Mouse (Mus musculus): ENCODE results near the gene H2al2a.
"Not testable (repeated sequence)": the region's sequence is repeated elsewhere in the genome, so short reads cannot be mapped to it uniquely, and the experiment has no call there.

Gene H2al2a

DNA sequence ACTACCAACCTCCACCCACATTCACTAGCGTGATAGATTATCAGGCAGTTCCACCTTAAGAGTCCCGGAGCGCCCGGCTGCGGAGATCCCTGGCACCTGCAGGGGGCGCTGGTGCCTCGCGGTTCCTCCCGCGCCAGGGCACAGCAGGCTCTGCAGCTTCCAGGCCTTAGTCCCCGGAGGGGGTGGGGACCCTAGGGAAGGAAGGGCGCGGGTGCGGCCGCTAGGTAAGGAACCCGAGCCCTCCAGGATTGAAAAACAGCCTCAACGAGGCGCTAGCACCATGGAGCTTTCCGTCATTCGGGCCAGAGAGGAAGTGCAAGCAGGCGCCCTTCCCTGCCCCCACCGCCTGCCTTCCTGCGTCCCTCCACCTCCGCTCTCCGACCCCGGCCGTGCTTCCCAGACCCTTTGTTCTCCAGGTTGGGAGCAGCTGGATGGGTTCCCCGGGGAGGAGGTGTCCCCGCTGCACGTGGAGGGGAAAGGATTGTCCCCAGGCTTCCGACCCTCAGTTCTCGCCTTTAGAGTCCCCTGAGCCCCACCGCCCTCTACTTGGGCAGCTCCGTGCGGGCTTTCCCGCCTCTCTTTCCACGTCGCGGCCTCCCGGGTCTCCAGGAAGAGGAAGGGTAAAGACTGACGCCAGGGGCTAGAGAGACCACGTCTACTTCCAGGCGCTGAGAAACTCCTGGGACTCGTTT is 30.8 kb upstream of the H2al2a start:
- peak; percentile 94 for DNase-seq (ENCODE audit: low spot score)

DNA sequence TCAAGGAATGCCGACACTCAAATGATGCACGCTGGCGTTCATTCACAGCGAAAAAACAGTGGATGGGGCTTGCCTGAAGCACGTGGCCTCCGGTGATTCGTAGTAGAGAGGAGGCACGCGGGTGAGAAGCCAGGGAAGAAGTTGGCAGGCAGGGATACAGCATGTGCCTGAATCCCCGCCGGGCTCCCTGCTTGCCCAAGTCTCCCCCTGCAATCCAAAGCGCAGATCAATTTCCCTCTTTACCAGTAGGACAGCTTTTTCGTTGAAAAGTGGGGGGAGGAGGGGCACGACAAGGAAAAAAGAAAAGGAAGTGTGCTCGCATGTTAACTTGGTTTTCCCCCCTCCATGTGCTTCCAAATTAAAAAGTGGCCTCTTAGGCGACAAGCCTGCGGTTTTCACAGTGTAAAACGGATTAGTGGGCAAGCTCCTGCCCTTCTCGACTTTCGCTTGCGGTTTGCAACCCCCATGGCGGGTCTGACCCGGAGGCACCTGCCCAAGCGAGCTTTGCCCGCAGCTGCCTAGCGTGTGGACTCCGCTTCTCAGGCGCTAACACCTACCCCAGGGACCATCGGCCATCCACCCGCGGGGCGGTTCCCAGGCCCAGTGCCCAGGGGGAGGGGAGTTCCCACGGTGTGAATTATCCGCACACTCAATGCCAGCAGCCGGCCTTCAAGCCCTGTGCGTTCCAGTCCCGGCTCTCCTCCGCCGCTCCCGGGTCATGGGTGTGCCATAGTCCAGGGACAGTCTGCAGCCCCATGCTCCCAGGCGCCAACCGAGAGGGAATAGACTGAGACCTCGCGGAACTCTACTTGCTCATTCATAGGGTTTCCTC is 29.6 kb upstream of the H2al2a start:
- DNase-seq (ENCODE audit: low spot score): peak; percentile 42

DNA sequence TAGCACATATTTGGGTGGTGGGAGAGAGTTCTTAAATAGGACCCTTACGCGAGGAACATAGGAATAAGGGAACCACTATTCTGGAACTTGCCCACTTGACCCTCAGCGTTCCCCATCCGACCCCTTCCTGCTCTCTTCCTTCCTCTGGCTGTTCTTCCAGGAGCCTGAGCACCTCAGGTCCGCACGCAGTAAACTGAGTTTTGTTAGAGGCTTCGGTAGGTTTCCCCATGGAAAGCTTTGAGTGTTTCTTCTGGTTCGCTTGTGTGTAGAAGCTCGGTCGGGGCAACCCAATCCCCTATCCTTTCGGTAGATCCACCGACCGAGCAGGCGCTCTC is 29.0 kb upstream of the H2al2a start:
- no peak for DNase-seq (ENCODE audit: low spot score)

DNA sequence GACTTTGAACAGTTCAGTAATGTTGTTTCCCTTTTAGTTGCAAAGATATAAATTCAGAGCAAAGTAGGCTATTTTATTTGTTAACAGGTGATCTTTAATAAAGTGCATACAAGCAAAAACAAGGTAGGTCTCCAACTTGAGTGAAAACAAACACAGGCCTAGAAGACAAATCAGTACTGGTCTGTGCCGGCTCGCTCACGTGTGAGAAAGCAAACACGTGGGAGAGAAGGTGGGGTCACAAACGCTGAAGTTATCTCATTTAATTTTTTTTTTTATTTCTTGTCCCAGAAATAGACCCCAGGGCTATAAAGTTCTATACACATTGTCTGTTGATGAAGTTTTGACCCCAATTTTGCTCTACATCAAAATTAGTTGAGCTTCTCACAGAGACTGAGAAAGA is 28.4 kb upstream of the H2al2a start:
- no peak for DNase-seq (ENCODE audit: low spot score)

DNA sequence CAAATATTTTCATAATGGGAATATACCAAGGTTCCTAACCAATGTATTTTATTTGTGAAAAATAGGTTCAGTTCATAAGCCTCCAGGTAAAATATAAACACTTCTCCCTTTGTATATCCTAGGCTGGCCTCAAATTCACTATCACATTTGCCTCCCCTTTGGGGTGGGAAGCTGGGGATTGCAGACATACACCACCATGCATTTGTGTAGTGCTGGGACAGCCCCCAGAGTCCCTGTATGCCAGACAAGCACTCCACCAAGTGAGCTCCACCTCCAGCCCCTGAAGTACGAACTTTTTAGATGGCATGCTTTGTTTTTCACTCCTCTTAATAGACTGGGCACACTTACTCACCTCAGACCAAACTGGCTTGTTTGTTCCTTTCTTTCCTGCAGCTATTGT is 26.1 kb upstream of the H2al2a start:
- DNase-seq (ENCODE audit: low spot score): no peak

DNA sequence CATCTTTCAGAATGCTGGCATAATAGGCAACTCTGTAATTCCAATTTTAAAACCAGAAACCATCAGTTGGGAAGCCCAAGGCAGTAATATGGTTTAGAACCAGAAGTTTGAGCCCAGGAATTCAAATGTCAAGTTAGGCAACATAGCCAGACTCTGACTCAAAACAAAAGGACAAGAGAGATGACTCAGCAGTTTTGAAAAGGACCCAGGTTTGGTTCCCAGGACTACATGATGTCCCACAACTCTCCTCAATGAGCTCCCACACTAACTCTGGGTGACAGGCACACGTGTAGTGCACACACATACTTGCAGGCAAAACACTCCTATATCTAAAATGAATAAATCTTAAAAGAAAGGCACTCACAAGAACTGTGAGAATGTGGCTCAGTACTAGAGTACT is 22.4 kb upstream of the H2al2a start:
- no peak for DNase-seq (ENCODE audit: low spot score)

DNA sequence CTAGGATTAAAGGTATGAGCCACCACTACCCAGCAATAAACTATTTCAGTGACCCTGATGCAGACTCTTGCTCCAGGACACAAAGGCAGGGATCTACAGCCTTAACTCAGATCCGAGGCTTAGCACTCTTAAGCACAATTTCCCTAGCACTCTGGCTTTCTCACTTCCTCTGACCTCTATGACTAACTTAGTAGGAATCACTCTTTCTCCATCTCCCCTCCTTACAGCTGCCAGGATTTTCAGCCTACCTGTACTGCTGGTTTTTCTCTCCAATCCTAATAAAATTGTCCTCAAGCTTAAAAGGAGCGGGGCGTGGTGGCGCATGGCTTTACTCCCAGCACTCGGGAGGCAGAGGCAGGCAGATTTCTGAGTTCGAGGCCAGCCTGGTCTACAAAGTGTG is 20.6 kb upstream of the H2al2a start:
- DNase-seq (ENCODE audit: low spot score): no peak

DNA sequence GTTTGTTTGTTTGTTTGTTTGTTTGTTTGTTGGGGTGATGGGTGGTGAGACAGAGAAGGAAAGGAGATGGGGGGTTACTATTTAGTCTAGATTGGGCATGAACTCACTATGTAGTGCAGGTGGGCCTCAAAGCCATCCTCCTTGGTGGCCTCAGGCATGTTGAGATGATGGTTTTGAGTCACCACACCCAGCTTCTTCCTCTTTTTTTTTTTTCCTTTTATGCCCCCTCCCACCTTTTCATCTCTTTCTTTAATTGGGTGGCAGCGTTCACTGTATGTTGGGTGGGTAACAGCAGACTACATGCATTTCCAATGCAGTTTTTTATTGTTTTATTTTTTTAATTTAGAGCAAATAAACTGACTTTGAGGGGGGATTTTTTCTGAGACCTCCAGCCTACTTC is 19.9 kb upstream of the H2al2a start:
- no peak for DNase-seq (ENCODE audit: low spot score)

DNA sequence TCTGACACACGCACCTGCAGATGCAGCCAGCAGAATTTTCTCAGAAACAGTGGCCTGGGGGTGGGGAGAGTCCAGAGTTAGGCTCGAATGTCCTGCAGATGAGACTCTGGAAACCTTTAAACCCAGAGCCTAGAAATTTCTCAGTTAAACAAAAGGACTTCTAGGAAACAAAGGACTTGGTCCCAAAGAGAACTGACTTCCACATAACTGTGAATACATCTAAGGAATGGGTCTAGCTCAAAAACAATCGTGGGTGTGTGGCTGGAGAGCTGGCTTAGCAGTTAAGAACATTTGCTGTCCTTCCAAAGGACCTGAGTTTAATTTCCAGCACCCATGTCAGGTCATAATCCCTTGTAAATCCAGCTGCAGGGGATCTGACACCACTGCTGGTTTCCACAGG is 18.8 kb upstream of the H2al2a start:
- no peak for DNase-seq (ENCODE audit: low spot score)

DNA sequence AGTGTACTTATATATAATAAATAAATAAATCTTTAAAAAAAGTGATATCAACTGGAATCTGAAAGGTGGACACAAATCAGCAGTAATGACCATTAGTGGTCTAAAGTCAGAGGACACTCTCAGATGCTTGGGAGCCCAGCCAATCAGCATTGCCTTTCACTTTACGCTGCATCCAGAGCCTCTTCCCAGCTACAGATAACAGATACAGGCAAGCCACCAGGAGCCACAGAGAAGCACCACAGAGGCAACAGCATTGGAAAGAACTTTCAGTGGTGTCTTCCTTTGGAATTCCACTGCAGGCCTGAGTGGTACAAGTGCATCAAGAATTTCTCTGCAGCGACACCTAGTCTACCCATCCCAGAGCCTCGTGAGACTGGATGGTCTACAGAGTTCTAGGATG is 16.1 kb upstream of the H2al2a start:
- DNase-seq (ENCODE audit: low spot score): no peak

DNA sequence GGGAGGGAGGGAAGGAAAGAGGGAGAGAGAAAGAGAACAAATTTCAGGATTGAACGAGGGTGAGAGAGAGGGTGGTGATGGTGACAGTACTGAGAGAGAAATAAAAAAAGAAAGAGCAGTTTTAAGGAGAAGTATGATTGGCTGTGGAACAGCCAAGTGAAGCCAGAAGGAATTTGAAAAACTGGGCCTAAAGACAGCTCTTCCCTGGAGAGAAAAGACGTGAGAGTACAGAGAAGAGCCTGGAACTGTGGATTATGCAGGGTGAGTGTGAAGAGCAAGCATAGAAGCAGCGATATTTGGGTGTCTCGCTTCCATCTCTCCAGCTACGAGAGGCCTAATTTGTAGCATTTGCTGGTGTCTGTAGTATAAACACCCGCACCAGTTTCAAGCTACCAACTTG is 14.5 kb upstream of the H2al2a start:
- DNase-seq (ENCODE audit: low spot score): no peak

DNA sequence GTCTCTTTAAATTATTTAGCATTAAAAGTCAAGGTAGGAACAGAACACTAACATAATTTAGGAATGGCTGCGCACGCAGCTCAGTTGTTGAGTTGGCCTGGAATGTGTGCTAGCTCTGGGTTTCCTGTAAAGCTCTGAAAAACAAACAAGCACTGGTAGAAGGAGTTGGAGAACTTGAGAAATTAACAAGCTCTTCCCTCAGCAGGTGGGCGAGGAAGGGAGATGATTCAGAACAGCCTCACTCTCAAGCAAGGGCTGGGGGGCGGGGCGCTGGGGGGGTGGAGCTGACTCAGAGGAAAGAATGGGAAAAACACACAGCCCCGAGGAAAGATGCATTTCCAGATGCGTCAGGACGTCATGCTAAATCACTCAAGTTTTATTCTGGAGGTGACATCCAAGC is 8.4 kb upstream of the H2al2a start:
- DNase-seq (ENCODE audit: low spot score): no peak

DNA sequence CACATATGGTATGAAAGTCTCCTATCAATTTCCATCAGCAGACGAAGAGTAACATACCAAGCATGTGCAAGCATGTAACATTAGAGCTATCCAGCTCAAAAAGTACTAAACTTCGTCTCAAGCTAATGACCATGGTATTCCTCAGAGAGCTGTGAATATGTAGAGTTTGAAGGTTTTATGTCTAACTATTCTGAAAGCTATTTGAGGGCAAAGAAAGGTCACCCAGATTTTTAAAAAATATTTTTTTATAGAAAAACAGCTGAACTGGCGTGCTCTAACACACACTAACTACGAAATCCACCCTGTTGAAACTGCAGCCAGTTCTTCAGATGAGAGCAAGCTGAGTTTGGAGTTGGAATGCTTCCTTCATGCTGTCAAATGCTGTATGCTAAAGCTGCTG is 7.5 kb upstream of the H2al2a start:
- no peak for DNase-seq (ENCODE audit: low spot score)

DNA sequence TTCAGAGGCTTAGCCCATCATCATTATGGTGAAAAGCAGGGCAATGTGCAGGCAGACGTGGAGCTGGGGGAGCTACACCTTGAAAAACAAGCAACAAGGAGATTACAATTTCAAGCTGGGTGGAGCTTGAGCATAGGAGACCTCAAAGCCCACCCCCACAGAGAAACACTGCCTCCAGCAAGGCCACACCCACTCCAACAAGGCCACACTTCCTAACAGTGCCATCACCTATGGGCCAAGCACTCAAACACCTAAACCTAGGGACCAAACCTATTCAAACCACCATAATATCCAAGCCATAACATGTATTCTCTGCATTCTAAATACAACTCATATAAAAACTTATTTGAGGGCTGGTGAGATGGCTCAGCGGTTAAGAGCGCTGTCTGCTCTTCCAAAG is 5.5 kb upstream of the H2al2a start:
- no peak for DNase-seq (ENCODE audit: low spot score)

DNA sequence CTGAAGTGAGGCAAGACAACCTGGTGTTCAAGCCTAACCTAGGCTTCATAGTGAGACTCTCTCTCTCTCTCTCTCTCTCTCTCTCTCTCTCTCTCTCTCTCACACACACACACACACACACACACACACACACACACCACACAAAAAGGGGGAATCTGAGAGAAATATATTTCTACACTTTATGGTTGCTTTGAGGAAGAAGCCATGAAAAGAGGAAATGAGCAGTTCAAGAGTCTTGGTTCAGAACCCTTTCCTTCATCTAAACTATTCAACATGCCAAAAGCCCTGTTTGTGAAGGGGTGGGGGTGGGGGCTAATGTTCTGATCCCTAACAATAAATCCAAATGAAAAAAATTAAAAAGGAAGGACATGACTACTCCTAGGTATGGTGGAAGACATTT is 7.2 kb downstream of the H2al2a start:
- no peak for DNase-seq (ENCODE audit: low spot score)

DNA sequence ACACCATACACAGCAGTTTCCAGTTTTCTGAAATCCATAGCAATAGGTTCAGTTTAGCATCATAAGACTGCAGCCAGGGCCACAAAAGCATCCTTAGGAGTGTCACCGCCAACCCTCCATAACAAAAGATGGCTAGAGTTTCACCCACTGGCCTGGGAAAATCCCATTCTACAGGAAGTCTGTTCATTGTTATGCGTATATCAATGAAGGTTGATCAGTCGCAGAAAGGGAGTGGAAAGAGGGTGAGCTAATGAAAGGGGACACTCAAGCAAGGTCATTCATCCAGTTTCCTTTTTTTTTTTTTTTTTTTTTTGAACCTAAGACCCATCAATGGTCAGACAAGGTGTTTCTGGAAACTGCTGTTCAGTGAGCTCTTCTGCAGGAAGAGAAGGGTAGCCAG is 7.6 kb downstream of the H2al2a start:
- DNase-seq (ENCODE audit: low spot score): no peak

DNA sequence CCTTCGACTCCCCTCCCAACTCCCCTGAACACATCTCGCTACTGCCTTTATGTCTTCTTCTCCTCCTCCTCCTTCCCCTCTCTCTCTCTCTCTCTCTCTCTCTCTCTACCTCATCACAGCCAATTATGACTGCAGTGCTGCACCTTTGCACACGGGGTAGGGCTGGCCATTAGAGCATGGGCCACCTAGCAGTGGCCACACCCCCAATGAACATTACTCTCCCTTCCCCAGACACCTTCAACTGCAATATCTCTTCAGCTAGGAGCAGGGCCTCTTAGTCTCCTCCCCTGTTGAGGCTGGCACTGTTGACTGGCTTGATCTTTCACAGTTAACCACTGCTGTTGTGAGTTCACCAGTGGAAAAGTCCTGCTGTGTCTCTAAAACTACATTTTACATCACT is 10.1 kb downstream of the H2al2a start:
- DNase-seq (ENCODE audit: low spot score): no peak

DNA sequence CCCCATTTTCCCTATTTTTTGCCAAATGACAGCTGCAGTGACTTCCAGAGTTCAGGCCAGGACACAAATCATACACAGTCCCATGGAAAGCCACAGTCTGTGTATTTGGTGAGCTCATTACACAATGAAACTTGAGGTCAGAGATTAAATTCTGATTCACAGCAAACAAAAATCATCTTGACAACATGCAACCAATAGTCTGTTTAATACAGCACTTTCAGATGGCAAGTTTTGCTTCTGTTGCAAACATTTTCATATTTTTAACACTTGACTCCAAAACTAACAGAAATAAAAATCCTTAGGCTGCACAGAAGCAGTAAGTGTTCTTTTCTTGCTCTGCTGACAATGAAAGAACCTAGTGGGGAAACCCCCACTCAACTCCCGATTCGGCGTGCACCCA is 12.0 kb downstream of the H2al2a start:
- no peak for DNase-seq (ENCODE audit: low spot score)

DNA sequence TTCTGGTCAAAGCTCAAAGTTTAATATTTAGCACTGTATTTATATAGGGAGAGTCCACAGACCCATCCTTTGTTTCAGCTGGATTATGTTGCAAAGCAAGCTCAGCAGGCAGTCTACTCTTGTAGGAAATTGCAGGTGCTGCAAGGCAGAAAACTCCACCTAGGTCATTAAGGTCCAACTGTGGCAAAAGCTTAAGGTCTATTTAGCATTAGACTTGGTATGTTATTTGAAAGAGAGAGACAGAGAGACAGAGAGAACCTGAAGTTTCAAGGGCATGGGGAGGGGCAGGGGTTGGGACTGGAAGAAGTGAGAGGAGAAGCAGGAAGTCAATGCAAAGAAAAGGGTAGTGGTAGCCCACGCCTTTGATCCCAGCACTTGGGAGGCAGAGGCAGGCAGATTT is 14.0 kb downstream of the H2al2a start:
- DNase-seq (ENCODE audit: low spot score): no peak

DNA sequence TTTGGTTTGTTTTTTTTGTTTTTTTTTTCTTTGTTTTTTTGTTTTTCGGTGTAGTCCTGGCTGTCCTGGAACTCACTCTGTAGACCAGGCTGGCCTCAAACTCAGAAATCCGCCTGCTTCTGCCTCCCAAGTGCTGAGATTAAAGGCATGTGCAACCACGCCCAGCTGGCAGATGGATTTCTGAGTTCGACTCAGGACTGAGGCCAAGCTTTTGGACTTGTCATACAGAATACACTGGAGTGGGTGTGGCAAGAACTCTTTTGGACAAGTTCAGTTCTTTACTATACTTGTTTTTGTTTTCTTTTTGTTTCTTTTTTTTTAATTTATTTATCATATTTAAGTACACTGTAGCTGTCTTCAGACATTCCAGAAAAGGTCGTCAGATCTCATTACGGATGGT is 18.1 kb downstream of the H2al2a start:
- no peak for DNase-seq (ENCODE audit: low spot score)

DNA sequence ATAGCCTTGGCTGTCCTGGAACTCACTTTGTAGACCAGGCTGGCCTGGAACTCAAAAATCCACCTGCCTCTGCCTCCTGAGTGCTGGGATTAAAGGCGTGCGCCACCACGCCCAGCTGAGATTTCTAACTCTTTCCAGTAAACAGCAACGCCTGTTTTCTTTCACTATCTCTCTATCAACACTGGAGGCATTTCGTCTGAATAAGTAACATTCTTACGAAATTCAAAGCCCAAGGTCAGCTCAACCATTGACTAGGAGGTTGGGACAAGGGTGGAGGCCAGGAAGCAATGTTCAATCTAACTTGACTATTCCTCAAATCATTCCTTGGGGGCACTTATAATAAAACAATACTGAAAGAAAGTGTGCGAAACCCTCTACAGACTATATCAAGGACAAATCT is 18.5 kb downstream of the H2al2a start:
- not testable (repeated sequence) for DNase-seq (ENCODE audit: low spot score)

DNA sequence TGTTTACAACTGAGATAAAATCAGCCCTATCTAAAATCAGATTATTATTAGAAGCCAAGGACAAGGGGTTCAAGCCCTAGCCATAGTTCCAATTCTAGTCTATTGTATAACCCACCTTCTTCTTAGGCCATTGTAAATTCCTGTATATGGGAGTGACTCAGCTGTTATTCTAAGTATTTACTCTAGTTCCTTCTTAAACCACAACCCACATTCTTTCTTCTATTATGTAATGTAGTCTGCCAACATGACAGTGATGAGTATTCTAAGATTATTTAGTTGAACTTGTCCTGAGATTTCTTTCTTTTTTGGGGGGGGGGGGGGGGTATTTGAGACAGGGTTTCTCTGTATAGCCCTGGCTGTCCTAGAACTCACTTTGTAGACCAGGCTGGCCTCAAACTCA is 19.1 kb downstream of the H2al2a start:
- DNase-seq (ENCODE audit: low spot score): not testable (repeated sequence)

DNA sequence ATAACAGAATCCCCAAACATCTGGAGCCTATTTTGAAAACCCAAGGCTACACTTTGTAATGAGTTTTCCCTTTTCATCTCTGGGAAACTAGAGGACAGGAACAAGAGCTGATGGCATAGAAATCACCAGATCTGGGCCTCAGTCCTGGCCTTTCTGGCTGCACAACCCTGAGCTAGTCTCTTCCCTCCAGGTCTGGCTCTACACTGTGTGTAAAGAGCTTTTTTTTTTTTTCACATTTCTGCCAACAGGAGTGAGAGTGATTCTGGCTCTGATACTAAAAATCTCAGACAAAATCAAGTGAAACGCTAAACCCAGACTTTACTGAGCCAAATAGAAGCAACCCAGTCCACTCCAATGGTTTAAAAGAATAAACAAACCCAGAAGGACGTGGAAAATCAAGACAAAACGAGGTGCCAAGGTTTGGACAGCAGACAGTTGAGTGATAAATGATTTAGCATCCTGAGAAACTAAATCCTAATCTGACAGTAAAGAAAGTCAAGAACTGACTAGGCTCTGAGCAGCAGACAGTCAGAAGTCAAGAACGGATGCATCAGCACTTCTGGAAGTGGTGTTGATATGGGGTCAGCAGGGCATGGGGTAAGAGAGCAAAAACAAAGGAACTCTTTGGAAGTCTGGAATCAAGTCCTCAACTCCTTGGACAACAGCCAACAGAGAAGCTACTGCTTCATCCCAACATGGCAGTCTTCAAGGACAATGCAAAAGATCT is 21.0 kb downstream of the H2al2a start:
- DNase-seq (ENCODE audit: low spot score): no peak

Data from layer of hippocampus, adult 11-12 months (tissue).